Mouse (Mus musculus) ZHBTc4 (cell line): ENCODE measurements at regions not wholly inside any gene's neighbourhood (a gene's known extent, or its start where the extent isn't known, plus 50 kb on each side); places are given as distances from the start of the nearest gene placed in this dataset.

Experiments used
- DNase-seq: peaks from one replicate; pipeline ENCODE4 v3.0.0-alpha.2; 2011; ENCODE audit warnings: low read depth, low spot score

GRCm38 (mm10) chr7:72905891-72906290, 469.4 kb upstream of the Rgma start:
- no peak for DNase-seq

GRCm38 (mm10) chr7:72906536-72906935, 468.8 kb upstream of the Rgma start:
- no peak for DNase-seq

GRCm38 (mm10) chr7:72926772-72927380, 448.4 kb upstream of the Rgma start:
- no peak for DNase-seq

DNA sequence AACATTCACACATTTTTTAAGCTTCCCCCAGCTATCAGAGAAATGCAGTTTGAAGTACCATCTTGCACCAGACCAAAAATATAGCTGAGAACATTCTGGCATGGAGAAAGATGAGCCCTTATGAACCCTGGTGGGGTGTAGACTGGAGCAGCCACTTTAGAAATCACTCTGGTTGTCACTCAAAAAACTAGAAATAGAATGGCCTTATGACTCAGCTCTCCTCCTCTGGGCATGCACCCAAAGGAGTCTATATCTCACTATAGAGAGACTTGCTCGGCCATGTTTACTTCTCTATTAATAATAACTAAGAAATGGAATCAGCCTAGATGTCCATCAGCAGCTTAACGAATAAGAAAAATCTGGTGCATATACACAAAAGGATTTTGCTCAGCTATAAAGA, 436.5 kb upstream of the Rgma start:
- no peak for DNase-seq

- DNase-seq = no peak
These were observed 427.8 kb upstream of the Rgma start for GRCm38 (mm10) chr7:72947531-72947930.

DNA sequence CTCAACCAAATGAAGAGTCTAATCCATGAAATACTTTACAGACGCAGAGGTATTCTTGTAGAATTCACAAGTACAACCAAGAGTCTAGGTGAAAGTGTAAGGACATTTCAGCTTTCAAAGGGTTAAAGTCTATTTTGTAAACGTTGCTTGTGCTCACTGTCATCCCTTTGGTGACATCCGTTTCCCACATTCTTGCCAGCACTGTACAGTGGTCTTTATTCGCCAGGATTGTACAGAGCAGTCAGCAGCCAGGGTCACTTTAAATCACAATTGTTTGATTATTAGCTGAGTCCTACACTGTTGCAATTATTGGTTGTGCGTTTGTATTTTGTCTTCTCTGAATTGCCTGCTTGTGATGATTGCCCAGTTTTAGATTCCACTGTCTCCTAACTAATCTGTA, 427.3 kb upstream of the Rgma start:
- DNase-seq = no peak

DNA sequence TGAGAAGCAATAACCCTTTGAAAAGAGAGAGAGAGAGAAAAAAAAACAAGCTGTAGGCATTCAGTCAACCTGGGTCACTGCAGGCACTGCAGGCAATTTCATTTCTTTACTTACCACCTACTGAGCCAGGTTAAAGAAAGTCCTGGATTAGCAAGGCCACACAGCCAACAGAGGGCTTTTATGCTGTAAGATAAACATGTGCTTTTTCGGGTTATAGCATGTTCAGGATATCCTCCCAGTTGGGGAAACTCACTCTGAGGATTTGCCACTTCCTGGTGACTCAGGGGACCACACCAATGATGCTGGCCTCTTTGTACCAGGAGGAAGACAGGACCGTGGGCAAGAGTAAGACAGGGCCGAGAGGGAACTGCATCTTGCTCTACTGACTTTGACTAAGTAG, 426.6 kb upstream of the Rgma start:
- DNase-seq = no peak

DNA sequence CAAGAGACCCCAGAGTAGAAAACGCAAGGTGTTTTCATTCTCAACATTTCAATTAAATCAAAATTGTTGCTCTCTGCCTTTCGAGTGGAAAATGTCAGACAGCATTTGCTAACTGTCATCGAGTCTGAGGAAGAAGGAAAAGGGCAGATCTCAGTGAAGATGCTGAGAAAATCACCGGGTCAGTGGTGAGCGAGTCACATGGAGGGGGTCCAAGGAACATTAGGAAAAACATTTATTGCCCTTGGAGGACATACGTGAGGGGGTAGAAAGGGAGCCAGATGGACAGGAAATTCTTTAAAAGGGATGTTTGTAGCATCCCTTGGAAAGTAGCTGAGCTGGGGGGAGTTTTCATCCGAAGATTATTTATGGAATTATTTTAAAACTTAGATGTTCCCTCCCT, 425.4 kb upstream of the Rgma start:
- DNase-seq = no peak

DNA sequence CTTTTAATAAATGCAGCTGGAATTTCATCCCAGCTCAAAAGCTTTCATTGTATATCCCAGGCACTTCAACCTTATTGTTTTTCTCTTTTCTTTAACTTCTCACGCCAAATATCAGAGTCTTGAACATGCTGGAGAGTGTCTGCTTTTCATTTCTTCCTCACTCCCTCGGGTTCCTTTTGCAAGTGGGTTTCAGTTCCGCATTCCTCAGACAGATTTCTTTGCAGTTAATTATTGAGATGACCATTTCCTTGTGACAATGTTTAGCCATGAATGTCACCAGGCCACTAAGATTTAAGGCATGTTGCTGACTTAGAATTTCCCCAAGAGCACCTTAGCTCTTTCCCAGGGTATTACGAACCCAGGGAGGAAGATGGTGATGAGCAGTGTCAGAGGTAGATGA, 417.6 kb upstream of the Rgma start:
- DNase-seq = no peak

GRCm38 (mm10) chr7:72961321-72961720, 414.0 kb upstream of the Rgma start:
- DNase-seq = no peak

GRCm38 (mm10) chr7:72962815-72963214, 412.5 kb upstream of the Rgma start:
- no peak for DNase-seq

DNA sequence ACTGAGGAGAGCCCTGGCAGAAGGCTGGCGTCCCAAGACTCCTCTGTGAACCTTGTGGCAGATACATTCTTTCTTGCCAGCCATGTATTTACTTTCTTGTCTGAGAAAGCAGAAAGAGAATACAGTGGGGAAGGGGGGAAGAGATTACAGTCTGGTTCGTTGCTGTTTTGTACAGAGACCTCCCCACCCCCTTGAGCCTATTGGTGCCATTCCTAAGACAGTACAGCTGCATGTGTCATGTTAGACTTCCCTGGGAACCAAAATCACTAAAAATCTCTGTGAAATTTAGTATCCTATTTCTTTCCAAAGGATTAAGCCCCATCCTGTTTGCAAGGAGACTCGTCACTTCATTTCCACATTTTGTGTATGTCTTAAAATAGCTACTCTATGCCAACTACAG, 411.4 kb upstream of the Rgma start:
- no peak for DNase-seq

GRCm38 (mm10) chr7:72968193-72968592, 407.1 kb upstream of the Rgma start:
- DNase-seq = no peak

- no peak for DNase-seq
These were observed 403.6 kb upstream of the Rgma start for GRCm38 (mm10) chr7:72971506-72972267.

- DNase-seq = no peak
These were observed 402.9 kb upstream of the Rgma start for GRCm38 (mm10) chr7:72972397-72972796.

DNA sequence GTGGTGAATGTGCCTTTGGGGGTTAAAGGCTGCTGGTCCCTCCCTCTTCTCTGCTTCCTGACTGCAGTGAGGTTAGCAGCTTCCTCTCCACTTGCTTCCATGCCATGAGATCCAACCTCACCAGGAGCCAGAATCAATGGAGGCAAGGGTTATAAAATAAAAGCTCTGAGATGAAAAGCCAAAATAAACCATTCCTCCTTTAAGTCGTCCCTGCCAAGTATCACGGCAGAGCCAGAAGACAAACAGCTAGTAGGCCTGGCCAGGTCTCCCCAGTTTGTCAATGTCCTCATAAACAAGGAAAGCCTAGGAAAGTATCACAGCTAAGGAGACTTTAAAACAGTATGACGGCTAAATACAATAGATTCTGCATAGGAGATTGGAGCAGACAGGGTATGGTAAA, 401.5 kb upstream of the Rgma start:
- DNase-seq = no peak

GRCm38 (mm10) chr7:72974384-72974783, 400.9 kb upstream of the Rgma start:
- DNase-seq = no peak

DNA sequence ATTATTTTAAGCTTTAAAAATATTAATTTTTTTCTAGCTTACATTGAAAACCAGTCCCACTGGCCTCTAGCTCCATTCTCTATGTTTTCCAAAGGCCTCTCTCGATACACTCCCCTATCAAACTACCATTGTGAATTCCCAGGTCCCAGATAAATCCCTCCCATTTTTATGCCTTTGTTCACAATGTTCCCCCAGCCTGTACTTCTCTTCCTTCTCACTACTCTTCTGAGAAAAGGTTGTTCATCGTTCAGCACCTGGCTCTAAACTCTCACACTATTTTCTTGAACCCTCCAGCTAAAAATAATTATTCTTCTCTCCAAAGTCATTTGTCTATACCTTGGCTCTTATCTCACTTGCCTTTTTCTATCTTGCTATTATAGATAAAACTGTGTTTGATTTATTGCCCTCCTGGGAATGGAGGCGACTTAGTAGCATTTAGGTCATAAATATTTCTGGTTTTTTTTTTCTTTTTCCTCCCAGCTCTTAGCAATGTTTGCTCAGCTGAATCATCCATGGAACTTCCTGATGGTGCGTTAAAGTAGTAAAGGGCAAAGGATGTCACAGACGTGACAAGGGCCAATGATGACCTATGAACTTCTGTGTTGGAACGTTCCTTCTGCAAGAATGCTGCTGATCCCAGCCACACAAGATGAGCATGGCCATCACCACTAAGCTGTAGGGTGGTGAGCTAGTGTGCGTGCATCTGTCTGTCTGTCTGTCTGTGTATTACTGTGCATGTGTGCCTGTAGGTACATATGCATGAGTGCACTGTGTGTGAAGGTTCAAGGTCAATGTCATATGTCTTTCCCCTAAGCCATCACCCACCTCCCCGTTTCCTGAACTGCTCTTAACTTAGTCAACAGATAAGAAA, 384.5 kb upstream of the Rgma start:
- DNase-seq = no peak

DNA sequence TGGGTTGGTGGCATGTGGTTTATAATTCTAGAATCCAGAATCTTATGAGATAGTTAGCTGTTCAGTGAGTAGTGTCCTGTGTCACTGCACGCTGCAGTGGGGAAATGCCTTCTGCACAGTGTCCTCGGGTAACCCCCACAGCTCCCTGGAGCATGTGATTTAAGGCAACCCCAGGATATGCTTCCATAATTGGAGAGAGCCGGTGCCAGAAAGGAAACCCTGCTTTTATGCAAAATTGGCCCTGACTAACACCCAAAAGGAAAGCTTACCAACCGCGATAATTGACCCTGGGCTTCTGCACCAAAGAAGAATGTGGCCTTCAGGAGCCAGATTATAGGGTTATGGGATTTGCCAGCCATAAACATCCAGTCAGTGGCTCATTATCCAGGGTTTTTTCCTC, 376.9 kb upstream of the Rgma start:
- DNase-seq = no peak

- DNase-seq = no peak
These were observed 356.2 kb upstream of the Rgma start for GRCm38 (mm10) chr7:73019151-73019550.

DNA sequence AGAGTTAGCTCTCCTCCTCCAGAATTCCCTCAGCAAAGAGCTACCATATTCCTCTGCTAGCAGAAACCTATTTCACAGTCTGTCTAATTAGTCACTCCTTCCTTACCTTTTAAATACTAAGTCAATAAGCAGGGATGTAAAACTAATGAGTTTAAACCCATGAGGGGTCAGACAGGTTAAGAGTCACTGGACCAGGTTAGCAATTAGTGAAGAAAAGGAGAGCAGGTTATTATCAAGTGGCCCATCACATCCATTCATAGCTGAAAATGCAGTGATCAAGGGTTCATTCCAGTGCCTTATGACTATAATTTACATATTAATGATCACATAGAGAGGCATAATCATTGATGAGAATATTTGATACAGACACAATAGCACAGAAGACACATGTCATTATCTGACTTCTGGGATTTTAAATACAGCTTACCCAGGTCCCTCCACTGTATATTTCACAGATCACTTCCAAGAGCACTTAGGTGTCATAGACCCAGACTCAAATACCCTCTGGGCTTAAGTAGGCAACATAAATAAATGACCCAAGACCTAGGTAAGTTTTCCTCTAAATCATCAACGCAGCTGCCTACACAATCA, 355.4 kb upstream of the Rgma start:
- DNase-seq = no peak

- no peak for DNase-seq
These were observed 353.5 kb upstream of the Rgma start for GRCm38 (mm10) chr7:73021786-73022185.
